Mouse (Mus musculus) heart, postnatal 10 days (tissue): Measurements from ENCODE around the gene Gcnt7. TPM values are rescaled to one million over a fixed set of nuclear protein-coding genes. Genes with fewer than 3 reads are reported as not detected.

ENCODE experiments used
- DNase-seq, 2 experiments: peaks; one replicate each; pipeline ENCODE4 v3.0.0; 2021
- intact Hi-C: fragments of 180-260 bp; cut with DNase I; formaldehyde crosslinking; loops from one replicate; pipeline ENCODE4 v1.15.1; 2025
- total RNA-seq, 2 experiments: library from RNA; stranded (reverse); gene quantifications; 2 replicates each; pipeline ENCODE4 v1.2.3; 2021

The Gcnt7 gene
- total RNA-seq, 2 experiments from 2014 or later = not detected

GRCm38 (mm10) chr2:172411091-172411490 is 47.3 kb downstream of the Gcnt7 start:
- intact Hi-C loops = no loop called here

GRCm38 (mm10) chr2:172410686-172411085 is 47.7 kb downstream of the Gcnt7 start:
- DNase-seq = no peak
- intact Hi-C loops = no loop called here

More at GRCm38 (mm10) chr2:172411091-172411490, 47.3 kb downstream of the Gcnt7 start:
- no peak for DNase-seq

DNA sequence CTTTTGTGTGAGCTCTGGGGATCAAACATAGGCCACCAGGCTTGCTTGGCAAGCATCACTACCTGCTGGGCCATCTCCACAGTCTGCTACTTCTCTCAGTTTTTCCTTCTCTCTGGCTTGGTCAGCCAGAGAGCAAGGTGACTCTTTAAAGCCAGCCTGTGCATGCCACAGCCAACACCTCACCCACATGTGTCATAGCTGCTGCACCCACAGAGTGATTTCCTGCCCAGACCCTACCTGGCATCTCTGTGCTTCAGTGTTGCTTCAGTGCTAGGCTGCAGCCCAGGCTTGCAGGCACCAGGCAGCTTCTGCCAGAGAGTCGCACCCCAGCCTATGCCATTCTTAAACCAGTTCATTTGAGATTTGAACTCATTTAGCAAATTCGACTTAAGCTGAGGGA is 50.9 kb downstream of the Gcnt7 start:
- intact Hi-C loops = no loop called here

DNA sequence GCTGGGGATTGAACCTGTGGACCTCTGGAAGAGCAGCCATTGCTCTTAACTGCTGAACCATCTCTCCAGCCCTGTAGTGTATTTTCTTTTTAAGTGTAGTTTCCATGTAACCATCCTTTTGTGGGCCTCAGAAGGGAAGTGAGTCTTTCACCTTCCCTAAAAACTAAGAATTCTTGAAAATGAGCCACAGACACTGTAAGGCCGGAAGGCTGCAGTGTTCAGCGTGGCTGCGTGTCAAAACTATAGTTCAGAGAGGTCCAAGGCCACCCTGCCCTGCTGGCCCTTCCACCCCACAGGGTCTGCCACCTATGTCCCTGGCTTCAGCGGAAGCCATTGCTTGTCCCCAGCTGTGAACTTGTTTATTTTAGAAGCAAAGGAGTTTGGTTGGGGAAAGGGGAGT is 52.2 kb downstream of the Gcnt7 start:
- DNase-seq = no peak
- intact Hi-C loops = no loop called here

More for the DNA sequence above, 50.9 kb downstream of the Gcnt7 start:
- DNase-seq = no peak

- intact Hi-C loops = no loop called here
- DNase-seq = no peak
These were observed 53.4 kb downstream of the Gcnt7 start for GRCm38 (mm10) chr2:172405011-172405410.

DNA sequence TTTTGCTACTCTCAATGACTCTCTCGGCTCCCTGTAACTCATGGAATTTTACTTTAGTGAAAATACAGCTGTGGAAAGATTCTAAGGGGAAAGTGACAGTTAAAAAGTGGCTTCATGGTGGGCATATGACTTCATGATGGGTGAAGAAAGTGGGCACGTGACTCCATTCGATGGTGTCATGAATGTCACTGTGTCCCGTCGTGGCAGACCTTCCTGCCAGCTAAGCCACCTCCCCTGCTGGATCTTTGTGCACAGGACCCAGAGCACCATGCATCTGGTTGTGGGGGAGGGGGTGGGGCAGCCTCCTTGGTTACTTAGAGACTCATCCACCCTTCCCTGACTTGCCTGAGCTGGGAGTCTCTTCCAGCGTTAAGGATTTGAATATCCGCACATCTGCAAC is 54.2 kb downstream of the Gcnt7 start:
- intact Hi-C loops = no loop called here
- DNase-seq = no peak

DNA sequence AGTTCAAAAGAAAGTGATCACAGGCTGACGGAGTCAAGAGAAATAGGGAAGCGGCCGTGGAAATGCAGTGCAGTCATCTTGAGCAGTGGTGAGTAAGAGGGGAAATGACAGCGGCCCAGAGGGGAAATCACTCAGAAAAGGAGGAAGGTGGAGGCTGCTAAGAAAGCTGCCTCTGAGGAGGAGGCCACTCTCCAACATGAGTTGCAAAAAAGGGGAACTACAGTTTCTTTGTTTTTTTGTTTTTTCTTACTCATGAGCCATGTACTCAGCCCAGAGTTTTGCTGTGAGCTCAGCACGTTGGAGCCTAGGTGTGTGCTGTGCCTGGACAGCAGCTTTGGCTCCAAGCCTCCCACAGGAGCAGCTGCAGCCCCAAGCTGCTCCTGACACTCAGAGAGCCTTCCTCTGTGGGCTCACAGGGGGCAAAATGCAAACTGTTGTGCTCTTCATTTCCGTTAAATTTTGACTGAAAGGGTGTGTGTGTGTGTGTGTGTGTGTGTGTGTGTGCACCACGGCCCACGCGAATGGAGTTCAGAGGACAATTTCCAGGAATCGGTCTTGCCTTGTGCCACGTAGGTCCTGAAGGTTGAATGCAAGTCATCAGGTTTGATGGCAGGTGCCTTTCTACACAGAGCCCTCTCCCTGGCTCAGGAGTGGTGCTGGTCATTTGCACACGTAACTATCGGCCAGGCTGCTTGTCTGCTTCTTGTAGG is 57.1 kb downstream of the Gcnt7 start:
- intact Hi-C loops = no loop called here
- DNase-seq = peak; percentile 26 to 31

Other genes with a start within 250 kb of the Gcnt7 start
- gene Mc3r, start 210.1 kb downstream of the Gcnt7 start, total RNA-seq = not detected
- gene Fam210b, start 113.0 kb downstream of the Gcnt7 start, total RNA-seq = 1 to 10 TPM; 7.2 to 9.1 TPM
- 10 to 100 TPM; 10.8 to 13.7 TPM for gene Aurka, start 88.1 kb downstream of the Gcnt7 start, total RNA-seq
- 10 to 100 TPM; 23.1 TPM for gene Cstf1, start 87.9 kb downstream of the Gcnt7 start, total RNA-seq
- gene Cass4, start 64.8 kb downstream of the Gcnt7 start, total RNA-seq = under 1 TPM; 0.22 to 0.25 TPM
- 10 to 100 TPM; 40.7 to 40.9 TPM for gene Rtf2, start 18.0 kb downstream of the Gcnt7 start, total RNA-seq
- gene Fam209, start 13.9 kb upstream of the Gcnt7 start, total RNA-seq = not detected
- gene Tfap2c, start 91.0 kb upstream of the Gcnt7 start, total RNA-seq = not detected